Mouse (Mus musculus) intestine, embryonic 15.5 days (tissue): ENCODE results near the gene Rpl27. TPM values are rescaled to one million over a fixed set of nuclear protein-coding genes. Genes with fewer than 3 reads are reported as not detected.
"Not testable (repeated sequence)": the region's sequence is repeated elsewhere in the genome, so short reads cannot be mapped to it uniquely, and the experiment has no call there.

ENCODE experiments used
- ATAC-seq: fragments of 200-750 bp; cut with Nextera tagmentation; 2 replicates; pipeline ENCODE4 v1.8.0; 2017; ENCODE audit warnings: moderate TSS enrichment, moderate library complexity
- H3K27ac ChIP-seq: fragments of 300-500 bp; sonication (generic); 2 replicates; pipeline ENCODE4 v1.5.1; 2015; ENCODE audit warnings: mild to moderate bottlenecking, inconsistent platforms
- H3K27me3 ChIP-seq: fragments of 300-500 bp; sonication (generic); replicated peaks from 2 replicates; pipeline ENCODE4 v1.6.1; 2015; ENCODE audit warnings: inconsistent platforms
- H3K36me3 ChIP-seq: fragments of 300-500 bp; sonication (generic); 2 replicates; pipeline ENCODE4 v1.6.1; 2015; ENCODE audit warnings: inconsistent platforms
- H3K4me1 ChIP-seq: fragments of 300-500 bp; sonication (generic); replicated peaks from 2 replicates; pipeline ENCODE4 v1.6.1; 2015; ENCODE audit warnings: inconsistent platforms
- H3K4me2 ChIP-seq: fragments of 300-500 bp; sonication (generic); replicated peaks from 2 replicates; pipeline ENCODE4 v1.6.1; 2015; ENCODE audit warnings: mild to moderate bottlenecking, inconsistent platforms
- H3K4me3 ChIP-seq: fragments of 300-500 bp; sonication (generic); replicated peaks from 2 replicates; pipeline ENCODE4 v1.5.1; 2015; ENCODE audit warnings: inconsistent platforms
- H3K9ac ChIP-seq: fragments of 300-500 bp; sonication (generic); 2 replicates; pipeline ENCODE4 v1.6.1; 2015; ENCODE audit warnings: inconsistent platforms
- H3K9me3 ChIP-seq: fragments of 300-500 bp; sonication (generic); 2 replicates; pipeline ENCODE4 v1.6.1; 2016; ENCODE audit warnings: inconsistent platforms
- WGBS: fragments of 180-500 bp; shearing (Covaris S2); methylation state at CpG from one replicate; pipeline ENCODE4 v1.1.7; 2015; 5-methylcytosine and 5-hydroxymethylcytosine counted together
- polyA plus RNA-seq: library from polyadenylated mRNA; unstranded; fragments of >200 nt; fragmentation: Nextera tagmentation; extraction: Ambion mirVana; gene quantifications from 2 replicates; pipeline ENCODE4 v1.2.1, GENCODE M21; 2015

Rpl27 gene
- polyA plus RNA-seq, 1 experiment from 2014 or later, result 353 TPM

DNA sequence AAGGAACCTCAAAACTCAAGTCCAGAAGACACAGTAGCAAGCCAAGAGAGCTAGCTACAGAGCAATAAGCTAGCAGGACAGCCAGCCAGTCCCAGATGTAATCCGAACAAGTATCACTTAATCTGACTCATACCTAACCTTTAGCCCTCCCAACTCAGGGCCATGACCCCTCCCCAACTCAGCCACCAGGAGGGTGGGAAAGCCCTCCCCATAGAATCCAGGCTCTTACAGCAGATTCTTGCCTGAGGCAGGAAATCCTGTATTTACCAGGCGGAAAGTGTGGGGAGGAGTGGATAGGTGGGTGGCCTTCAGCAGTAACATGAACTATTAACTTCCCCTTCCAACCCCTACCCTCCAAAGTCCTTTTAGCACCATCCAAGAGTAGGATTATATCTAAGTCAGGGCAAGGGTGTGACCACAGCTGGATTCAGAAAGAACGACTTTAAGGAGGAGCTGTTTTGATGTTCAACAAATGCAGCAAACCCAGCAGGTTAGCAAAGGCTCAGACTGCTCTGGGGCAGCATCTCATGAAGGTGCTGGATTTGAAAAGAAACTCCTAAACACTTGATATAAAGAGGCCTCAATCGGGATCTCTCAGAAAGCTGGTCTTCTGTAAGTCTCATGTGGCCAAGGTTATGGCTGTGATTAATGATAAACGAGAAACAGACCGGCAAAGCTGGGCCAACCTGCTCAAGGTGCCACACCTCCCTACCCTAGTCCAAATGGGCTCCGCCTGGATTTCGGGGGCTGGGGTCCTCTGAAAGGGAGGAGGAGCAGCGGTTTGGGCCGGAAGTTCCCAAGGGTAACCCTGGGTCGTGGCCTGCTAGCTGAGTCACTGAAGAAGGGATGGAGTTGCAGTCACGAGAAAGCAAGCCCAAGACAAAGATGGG lies 22.4 kb downstream of the Rpl27 start, which contains the start of gene Rnd2:
Gene Rnd2, plus strand, starts transcription at position 789 of the 890 bp plus-strand sequence.
- no peaks in the 10 kb centered on the region for H3K9me3 ChIP-seq
- peak within 1 kb of the TSS; percentile 93 for H3K4me3 ChIP-seq
- 5% methylated on average over 12 of the region's 12 CpGs for WGBS
- no peaks in the 10 kb centered on the region for H3K27me3 ChIP-seq
- peak within 1 kb of the TSS; percentile 93 for H3K27ac ChIP-seq
- peaks cover 32% of the 10 kb centered on the region for H3K4me1 ChIP-seq
- peak within 1 kb of the TSS; percentile 81 for H3K9ac ChIP-seq
- 0 out of 2 replicates have a peak, but pooled peaks cover 8% of the 10 kb centered on the region for H3K36me3 ChIP-seq
- peak within 1 kb of the TSS; percentile 93 for H3K4me2 ChIP-seq
- peak; percentile 57 for ATAC-seq

DNA sequence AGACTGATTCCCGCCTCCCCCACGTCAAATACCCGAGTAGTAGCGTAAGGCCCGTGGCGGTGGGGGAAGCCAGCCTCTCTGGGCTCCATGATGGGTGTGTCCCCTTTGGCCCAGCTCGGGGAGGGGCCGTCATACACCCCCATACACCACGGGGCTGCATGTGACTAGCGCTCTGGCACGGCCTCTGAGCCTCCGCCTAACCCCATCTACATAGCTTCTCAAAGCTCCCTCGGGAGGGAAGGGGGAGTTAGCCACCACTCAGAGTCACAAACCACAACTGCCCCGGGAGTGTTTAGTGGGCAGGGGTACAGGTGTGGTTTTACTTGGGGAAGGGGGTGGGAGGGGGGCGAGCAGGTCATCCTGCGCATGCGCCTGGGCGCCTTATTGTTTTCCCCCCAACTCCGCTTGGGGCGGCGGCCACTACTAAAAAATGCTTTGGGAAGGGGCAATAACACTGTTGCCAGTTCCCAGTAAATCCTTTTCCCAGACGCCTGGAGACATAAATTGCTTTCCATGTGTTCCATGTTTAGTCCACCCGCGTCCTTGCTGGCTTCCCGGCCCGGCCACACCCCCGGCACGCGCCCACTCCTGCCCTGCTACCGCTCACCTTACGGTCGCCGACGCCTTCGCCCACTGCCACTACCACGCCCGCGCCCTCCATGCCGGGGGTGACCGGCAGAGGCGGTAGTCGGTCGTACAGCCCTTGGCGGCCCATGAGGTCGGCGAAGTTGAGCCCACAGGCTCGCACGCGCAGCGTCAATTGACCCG lies 23.2 kb downstream of the Rpl27 start:
- WGBS, result under 1% methylated on average over 51 of the region's 51 CpGs

DNA sequence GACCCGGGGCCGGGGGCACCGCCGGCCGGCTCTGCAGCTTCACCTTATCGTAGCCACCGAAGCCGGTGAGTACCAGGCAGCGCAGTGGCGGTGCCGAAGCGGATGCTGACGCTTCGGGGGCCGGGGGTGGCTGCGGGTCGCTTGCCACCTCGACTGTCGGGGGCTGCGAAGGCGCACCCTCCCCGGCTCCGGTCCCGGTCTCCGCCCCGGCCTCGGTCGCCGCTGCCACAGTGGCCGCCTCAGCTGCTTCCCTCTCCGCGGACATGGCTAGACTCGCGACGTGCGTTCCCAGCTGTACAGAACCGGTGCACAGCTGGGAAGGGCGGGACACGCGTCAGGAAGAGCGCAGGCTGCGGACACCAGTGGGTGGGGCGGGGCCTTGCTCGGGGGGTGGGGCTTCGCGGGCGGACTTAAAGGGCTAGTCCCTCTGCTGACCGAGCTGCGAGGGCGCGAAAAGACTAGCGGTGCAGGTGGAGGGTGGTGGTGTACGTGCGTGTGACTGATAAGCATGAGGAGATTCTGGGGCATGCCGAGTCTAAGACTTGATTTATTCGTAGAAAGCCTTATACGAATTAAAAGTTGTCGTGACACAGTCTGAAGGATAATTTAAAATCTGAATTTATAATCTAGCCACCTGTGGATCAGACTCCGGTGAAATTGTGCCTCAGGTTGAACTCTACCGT lies 23.9 kb downstream of the Rpl27 start, which contains the start of gene Vat1:
Gene Vat1, minus strand, starts transcription at position 362 of the 683 bp plus-strand sequence.
- ATAC-seq, result peak; percentile 57
- Histone ChIP-seq H3K4me3 (peak within 1 kb of the TSS; percentile 93), H3K4me1 (peaks cover 31% of the 10 kb centered on the region), H3K27ac (peak within 1 kb of the TSS; percentile 93), H3K9ac (peak within 1 kb of the TSS; percentile 81), H3K27me3 (no peaks in the 10 kb centered on the region), H3K9me3 (no peaks in the 10 kb centered on the region), H3K4me2 (peak within 1 kb of the TSS; percentile 98), H3K36me3 (0 out of 2 replicates have a peak, but pooled peaks cover 5% of the 10 kb centered on the region)
- 1% methylated on average over 59 of the region's 60 CpGs for WGBS

More for the DNA sequence above, 23.2 kb downstream of the Rpl27 start:
- Histone ChIP-seq H3K4me2 (peak overlapping the region; percentile 93), H3K36me3 (0 out of 2 replicates have a peak, but pooled peaks cover 7% of the 10 kb centered on the region), H3K9ac (peak overlapping the region; percentile 81), H3K4me3 (peak overlapping the region; percentile 93), H3K4me1 (peaks cover 31% of the 10 kb centered on the region), H3K27me3 (no peaks in the 10 kb centered on the region), H3K9me3 (no peaks in the 10 kb centered on the region), H3K27ac (peak overlapping the region; percentile 93)
- ATAC-seq, result peak; percentile 61

DNA sequence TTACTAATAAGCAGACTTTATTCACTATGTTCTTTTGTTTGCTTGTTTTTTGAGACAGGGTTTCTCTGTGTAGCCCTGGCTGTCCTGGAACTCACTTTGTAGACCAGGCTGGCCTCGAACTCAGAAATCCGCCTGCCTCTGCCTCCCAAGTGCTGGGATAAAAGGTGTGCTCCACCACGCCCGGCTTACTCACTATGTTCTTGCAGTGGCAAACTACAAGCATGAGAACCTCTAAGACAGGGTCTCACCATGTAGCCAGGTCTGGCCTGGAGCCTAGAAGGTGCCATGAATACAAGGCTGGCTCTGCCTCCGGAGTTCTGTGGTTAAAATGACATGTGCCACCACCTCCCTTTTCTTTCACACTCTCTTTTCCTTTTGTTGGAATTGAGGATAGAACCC lies 24.5 kb downstream of the Rpl27 start:
- Histone ChIP-seq H3K4me1 (peaks cover 31% of the 10 kb centered on the region), H3K4me3 (peak overlapping the region; percentile 93), H3K4me2 (peak overlapping the region; percentile 93)
- H3K27ac ChIP-seq, H3K27me3 ChIP-seq, H3K9me3 ChIP-seq, H3K9ac ChIP-seq, ATAC-seq, H3K36me3 ChIP-seq: not testable (repeated sequence)
- WGBS, result 53% methylated on average over 5 of the region's 5 CpGs

DNA sequence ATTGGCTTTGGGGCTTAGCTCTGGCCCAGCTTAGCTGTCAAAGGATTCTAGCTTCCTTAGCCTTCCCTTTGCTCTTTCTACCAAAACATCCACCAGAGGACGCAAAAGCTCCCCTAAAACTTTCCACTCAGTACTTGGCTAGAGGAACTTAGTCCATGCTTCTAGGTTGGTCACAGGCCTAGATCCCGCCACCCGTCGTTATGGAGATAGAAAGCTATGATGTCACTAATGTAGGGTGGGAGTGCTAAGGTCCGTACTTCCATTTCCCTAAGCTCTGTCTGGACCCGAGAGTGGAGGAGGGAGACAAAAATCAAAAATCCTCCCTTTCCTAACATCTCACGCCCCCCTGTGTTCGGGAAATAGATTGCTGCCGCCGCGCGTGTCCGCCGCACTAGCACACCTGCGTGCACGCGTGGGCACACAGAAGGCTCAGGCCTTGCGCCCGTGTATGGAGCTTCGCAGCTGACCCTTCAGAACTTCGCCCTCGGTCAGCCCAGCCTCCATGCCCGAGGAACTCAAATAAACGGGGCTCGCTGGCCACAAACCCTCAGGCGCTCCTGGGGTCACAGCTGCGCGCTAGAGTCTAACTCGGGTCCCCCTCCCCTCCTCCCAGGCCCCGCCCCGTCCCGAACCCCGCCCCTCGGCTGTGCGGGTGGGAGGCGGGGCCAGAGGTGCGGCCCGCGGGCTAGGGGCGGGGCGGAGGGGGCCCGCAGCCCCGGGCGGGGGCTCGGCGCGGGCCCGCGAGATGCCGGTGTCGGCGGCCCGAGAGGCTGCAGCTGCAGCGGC lies 25.6 kb downstream of the Rpl27 start:
- H3K4me1 ChIP-seq, result peaks cover 23% of the 10 kb centered on the region
- peak overlapping the region; percentile 61 for H3K4me3 ChIP-seq
- H3K4me2 ChIP-seq, result peak overlapping the region; percentile 98
- H3K9ac ChIP-seq, result peak overlapping the region; percentile 72
- no peaks in the 10 kb centered on the region for H3K36me3 ChIP-seq
- peak; percentile 79 for ATAC-seq
- no peaks in the 10 kb centered on the region for H3K27me3 ChIP-seq
- WGBS, result under 1% methylated on average over 52 of the region's 54 CpGs
- H3K27ac ChIP-seq, result peak overlapping the region; percentile 67
- H3K9me3 ChIP-seq, result no peaks in the 10 kb centered on the region

DNA sequence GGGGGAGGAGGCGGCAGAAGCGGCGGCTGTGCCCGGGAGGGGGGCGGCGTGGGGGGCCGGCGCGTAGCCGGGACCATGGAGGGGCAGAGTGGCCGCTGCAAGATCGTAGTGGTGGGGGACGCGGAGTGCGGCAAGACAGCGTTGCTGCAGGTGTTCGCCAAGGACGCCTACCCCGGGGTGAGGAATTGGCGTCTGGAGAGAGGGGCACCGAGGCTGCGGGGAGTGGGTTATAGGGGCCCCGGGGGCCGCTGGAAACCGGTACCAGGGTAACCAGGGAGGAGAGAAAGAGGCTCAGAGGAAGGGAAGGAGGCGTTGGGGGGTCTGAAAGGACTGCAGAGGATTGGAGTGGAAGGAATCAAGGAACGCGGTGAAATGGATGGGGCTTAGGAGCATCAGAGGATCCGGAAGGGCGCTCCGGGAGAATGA lies 26.2 kb downstream of the Rpl27 start:
- Histone ChIP-seq H3K4me3 (peak overlapping the region; percentile 61), H3K27ac (peak overlapping the region; percentile 62; the same call in 1 of the 2 replicates), H3K36me3 (no peaks in the 10 kb centered on the region), H3K9ac (peak overlapping the region; percentile 72), H3K4me2 (peak overlapping the region; percentile 98), H3K9me3 (no peaks in the 10 kb centered on the region), H3K4me1 (peaks cover 20% of the 10 kb centered on the region), H3K27me3 (no peaks in the 10 kb centered on the region)
- under 1% methylated on average over 25 of the region's 31 CpGs for WGBS
- ATAC-seq, result peak; percentile 6

DNA sequence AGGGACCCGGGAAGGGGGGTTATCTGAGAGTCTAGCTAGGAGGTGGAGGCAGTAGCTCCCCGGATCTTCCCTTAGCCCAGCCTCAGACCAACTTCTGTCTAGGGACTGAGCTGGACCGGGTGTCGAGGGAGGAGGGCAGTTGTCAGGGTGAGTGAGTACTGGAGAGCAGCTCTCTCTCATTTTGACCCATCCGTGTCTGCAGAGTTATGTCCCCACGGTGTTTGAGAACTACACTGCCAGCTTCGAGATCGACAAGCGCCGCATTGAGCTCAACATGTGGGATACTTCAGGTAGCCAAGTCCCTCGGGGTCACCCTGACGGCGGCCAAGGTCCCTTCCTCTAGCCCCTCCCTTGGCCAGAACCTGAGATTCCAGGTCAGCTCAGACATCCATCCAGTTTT lies 26.6 kb downstream of the Rpl27 start:
- Histone ChIP-seq H3K4me3 (peak overlapping the region; percentile 61), H3K27ac (0 out of 2 replicates have a peak overlapping the region, but pooled peaks have one; percentile 62), H3K36me3 (no peaks in the 10 kb centered on the region), H3K9ac (peak overlapping the region; percentile 72), H3K4me1 (peaks cover 17% of the 10 kb centered on the region), H3K4me2 (peak overlapping the region; percentile 98), H3K27me3 (no peaks in the 10 kb centered on the region), H3K9me3 (no peaks in the 10 kb centered on the region)
- WGBS, result 6% methylated on average over 13 of the region's 13 CpGs
- no peak for ATAC-seq

DNA sequence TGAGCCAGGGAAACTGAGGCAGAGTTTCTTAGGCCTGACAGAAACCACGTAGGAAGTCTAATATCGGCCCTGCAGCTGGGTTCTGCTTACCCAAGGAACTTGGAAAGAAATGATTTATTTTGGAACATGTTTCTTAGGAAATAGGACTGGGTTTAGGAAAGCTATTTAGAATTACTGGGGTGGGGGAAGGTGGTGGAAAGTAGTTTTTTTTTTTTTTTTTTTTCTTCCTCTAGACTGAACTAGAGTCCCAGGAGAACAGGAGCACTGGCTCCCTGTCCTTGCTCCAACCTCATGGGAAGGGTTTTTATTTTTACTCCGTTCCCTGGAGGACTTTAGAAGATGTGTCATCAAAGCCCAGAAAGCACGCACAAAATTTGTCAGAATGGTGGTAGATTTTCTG lies 27.1 kb downstream of the Rpl27 start:
- peak overlapping the region; percentile 61; the same call in 1 of the 2 replicates for H3K4me3 ChIP-seq
- H3K36me3 ChIP-seq, result no peaks in the 10 kb centered on the region
- H3K9me3 ChIP-seq, result no peaks in the 10 kb centered on the region
- 69% methylated on average over 4 of the region's 4 CpGs for WGBS
- peak overlapping the region; percentile 98 for H3K4me2 ChIP-seq
- ATAC-seq, result no peak
- no peaks in the 10 kb centered on the region for H3K27me3 ChIP-seq
- no peak overlapping the region for H3K27ac ChIP-seq
- peak overlapping the region; percentile 72; the same call in 1 of the 2 replicates for H3K9ac ChIP-seq
- H3K4me1 ChIP-seq, result peaks cover 15% of the 10 kb centered on the region

DNA sequence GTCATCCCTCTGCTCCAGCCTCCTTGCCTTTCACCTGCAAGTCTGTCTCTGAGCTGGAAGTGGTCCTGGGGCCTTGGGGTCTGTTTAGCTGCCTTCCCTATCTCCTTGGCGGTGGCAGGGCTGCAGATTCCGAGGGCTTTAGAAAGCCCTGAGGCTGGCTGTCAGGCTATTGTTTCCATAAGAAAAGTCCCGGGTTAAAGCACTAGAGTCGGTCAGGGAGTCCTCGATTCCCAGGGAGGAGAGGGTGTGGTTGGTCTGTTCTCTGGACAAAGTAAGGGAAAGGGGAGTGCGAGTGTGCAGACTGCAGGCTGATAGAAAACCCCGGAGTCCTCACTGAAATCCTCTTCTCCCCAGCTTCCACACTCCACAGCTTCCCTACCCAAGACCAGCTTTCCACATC lies 28.1 kb downstream of the Rpl27 start:
- no peak overlapping the region for H3K9ac ChIP-seq
- H3K4me3 ChIP-seq, result no peak overlapping the region
- ATAC-seq, result no peak
- H3K9me3 ChIP-seq, result no peaks in the 10 kb centered on the region
- H3K27ac ChIP-seq, result no peak overlapping the region
- no peaks in the 10 kb centered on the region for H3K36me3 ChIP-seq
- no peak overlapping the region for H3K4me2 ChIP-seq
- peaks cover 11% of the 10 kb centered on the region for H3K4me1 ChIP-seq
- 53% methylated on average over 7 of the region's 7 CpGs for WGBS
- H3K27me3 ChIP-seq, result no peaks in the 10 kb centered on the region

DNA sequence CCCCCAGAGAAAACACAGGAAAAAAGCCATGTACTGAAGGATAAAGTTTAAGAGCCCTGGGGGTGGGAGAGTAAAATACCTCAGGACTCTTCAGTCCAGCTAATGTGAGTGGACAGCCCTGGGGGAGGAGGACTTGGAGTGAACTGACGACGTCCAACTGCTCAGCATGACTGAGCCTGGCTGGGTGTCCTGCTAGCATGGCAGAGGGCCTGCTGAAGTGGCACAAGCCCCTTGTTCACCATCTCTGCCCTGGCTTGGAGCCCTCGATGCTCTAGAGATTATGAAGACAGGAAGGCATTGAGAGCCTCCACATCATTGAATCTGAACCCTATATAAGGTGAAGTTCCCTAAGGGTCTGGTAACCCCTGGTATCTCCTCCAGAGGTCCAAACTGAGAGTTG lies 29.8 kb downstream of the Rpl27 start:
- ATAC-seq, result no peak
- Histone ChIP-seq H3K9me3 (no peaks in the 10 kb centered on the region), H3K4me3 (no peak overlapping the region), H3K9ac (no peak overlapping the region), H3K4me2 (no peak overlapping the region), H3K27ac (no peak overlapping the region), H3K36me3 (no peaks in the 10 kb centered on the region), H3K4me1 (peaks cover 11% of the 10 kb centered on the region), H3K27me3 (no peaks in the 10 kb centered on the region)
- WGBS, result 77% methylated on average over 3 of the region's 3 CpGs

DNA sequence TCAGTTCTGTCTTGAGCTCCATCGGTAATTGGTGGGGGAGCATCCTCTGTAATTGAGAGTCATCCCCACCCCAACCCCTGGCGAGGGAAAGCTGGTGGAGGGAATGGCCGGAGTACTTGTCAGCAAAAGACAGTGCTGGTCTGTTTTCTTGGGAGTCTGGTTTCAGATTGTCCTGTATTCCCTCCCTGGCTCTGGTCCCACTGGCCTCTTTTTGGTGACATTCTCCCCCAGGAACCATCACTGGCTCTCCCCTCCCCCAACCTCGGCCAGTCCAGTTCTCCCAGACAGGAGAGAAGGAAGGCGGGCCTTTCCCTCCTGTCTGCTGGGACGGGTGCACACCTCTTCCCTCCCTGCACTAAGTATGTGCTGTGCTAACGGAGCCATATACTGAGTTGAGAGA lies 30.2 kb downstream of the Rpl27 start:
- H3K4me3 ChIP-seq, result no peak overlapping the region
- no peaks in the 10 kb centered on the region for H3K36me3 ChIP-seq
- H3K27ac ChIP-seq, result no peak overlapping the region
- H3K4me1 ChIP-seq, result peaks cover 7% of the 10 kb centered on the region
- no peaks in the 10 kb centered on the region for H3K9me3 ChIP-seq
- 50% methylated on average over 7 of the region's 7 CpGs for WGBS
- no peak overlapping the region for H3K9ac ChIP-seq
- ATAC-seq, result no peak
- no peaks in the 10 kb centered on the region for H3K27me3 ChIP-seq
- no peak overlapping the region for H3K4me2 ChIP-seq
